Mouse (Mus musculus) embryonic facial prominence, embryonic 14.5 days (tissue): ENCODE data around the gene Cd101. TPM values are rescaled to one million over a fixed set of nuclear protein-coding genes. Genes with fewer than 3 reads are reported as not detected.

Experiments used
- ATAC-seq: fragments of 200-750 bp; cut with Nextera tagmentation; 2 replicates; pipeline ENCODE4 v1.8.0; 2017; ENCODE audit warnings: low read depth, moderate number of reproducible peaks, moderate TSS enrichment
- DNase-seq: peaks from one replicate; pipeline ENCODE4 v3.0.0-alpha.2; 2015; ENCODE audit warnings: low spot score
- H3K27ac ChIP-seq: fragments of 300-500 bp; sonication (generic); replicated peaks from 2 replicates; pipeline ENCODE4 v1.5.1; 2014; ENCODE audit warnings: low read depth, mild to moderate bottlenecking, low read length, moderate library complexity
- H3K27me3 ChIP-seq: fragments of 300-500 bp; sonication (generic); replicated peaks from 2 replicates; pipeline ENCODE4 v1.6.1; 2014; ENCODE audit warnings: low read length; ENCODE audit not compliant: control insufficient read depth, insufficient read depth
- H3K36me3 ChIP-seq: fragments of 300-500 bp; sonication (generic); 2 replicates; pipeline ENCODE4 v1.6.1; 2014; ENCODE audit warnings: low read length, mixed read lengths; ENCODE audit not compliant: control insufficient read depth, insufficient read depth
- H3K4me1 ChIP-seq: fragments of 300-500 bp; sonication (generic); 2 replicates; pipeline ENCODE4 v1.6.1; 2014; ENCODE audit warnings: antibody characterized with exemption, low read length; ENCODE audit not compliant: control insufficient read depth, insufficient read depth
- H3K4me2 ChIP-seq: fragments of 300-500 bp; sonication (generic); 2 replicates; pipeline ENCODE4 v1.6.1; 2014; ENCODE audit warnings: low read depth, mild to moderate bottlenecking, low read length, moderate library complexity, mixed read lengths
- H3K4me3 ChIP-seq: fragments of 300-500 bp; sonication (generic); 2 replicates; pipeline ENCODE4 v1.5.1; 2014; ENCODE audit warnings: low read depth, mild to moderate bottlenecking, low read length
- H3K9ac ChIP-seq: fragments of 300-500 bp; sonication (generic); 2 replicates; pipeline ENCODE4 v1.6.1; 2014; ENCODE audit warnings: low read depth, mild to moderate bottlenecking, low read length, moderate library complexity, mixed read lengths
- H3K9me3 ChIP-seq: fragments of 300-500 bp; sonication (generic); 2 replicates; pipeline ENCODE4 v1.6.1; 2016; ENCODE audit warnings: low read length; ENCODE audit not compliant: control insufficient read depth
- WGBS: fragments of 180-500 bp; shearing (Covaris S2); extraction: QIAGEN DNeasy Blood & Tissue Kit; methylation state at CpG from one replicate; pipeline ENCODE4 v1.1.7; 2014; 5-methylcytosine and 5-hydroxymethylcytosine counted together
- polyA plus RNA-seq: library from polyadenylated mRNA; unstranded; fragments of >200 nt; fragmentation: Nextera tagmentation; extraction: Ambion mirVana; gene quantifications from 2 replicates; pipeline ENCODE4 v1.2.1, GENCODE M21; 2014

Cd101 gene
- polyA plus RNA-seq, 1 experiment from 2014 or later: 0.24 TPM

- H3K9me3 ChIP-seq: no peaks in the 10 kb centered on the region
- H3K4me2 ChIP-seq: no peak overlapping the region
- ATAC-seq (peak; percentile 69), DNase-seq (peak; percentile 72)
- peak overlapping the region; percentile 61 for H3K27ac ChIP-seq
- no peak overlapping the region for H3K4me3 ChIP-seq
- 0 out of 2 replicates have a peak overlapping the region, but pooled peaks have one; percentile 5 for H3K9ac ChIP-seq
- peaks cover 23% of the 10 kb centered on the region for H3K36me3 ChIP-seq
- H3K27me3 ChIP-seq: no peaks in the 10 kb centered on the region
- 27% methylated on average over 6 of the region's 6 CpGs for WGBS
- peaks cover 42% of the 10 kb centered on the region for H3K4me1 ChIP-seq
These were observed 41.5 kb upstream of the Cd101 start for GRCm38 (mm10) chr3:101070796-101071235.

GRCm38 (mm10) chr3:101070230-101070795 is 41.0 kb upstream of the Cd101 start:
- Histone ChIP-seq H3K36me3 (peaks cover 19% of the 10 kb centered on the region), H3K27me3 (no peaks in the 10 kb centered on the region), H3K4me1 (peaks cover 42% of the 10 kb centered on the region), H3K9ac (0 out of 2 replicates have a peak overlapping the region, but pooled peaks have one; percentile 5), H3K4me2 (no peak overlapping the region), H3K9me3 (no peaks in the 10 kb centered on the region), H3K4me3 (no peak overlapping the region), H3K27ac (peak overlapping the region; percentile 61)
- peak; percentile 80 for DNase-seq
- 45% methylated on average over 10 of the region's 10 CpGs for WGBS
- ATAC-seq: peak; percentile 50

DNA sequence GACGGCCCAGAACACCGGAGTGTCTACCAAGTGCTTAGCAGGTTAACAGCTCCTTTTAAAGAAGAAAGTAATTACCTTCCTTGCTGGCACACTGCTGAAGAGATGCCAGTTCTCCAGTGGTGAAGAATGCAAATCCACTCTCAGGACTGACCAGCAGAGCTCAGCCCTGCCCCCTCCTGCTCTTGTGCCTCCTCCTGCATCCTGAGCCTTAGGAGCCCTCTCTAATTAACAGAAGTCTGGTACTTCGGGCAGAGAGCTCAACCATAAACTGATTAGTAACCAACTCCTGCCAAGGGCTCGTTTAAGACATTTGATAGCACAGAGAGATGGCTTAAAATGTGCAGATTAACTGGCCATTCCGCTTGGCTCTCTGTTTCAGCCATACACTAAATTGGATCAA is 39.3 kb upstream of the Cd101 start:
- ATAC-seq (no peak), DNase-seq (peak; percentile 54)
- Histone ChIP-seq H3K9ac (no peak overlapping the region), H3K4me2 (no peak overlapping the region), H3K4me1 (peaks cover 38% of the 10 kb centered on the region), H3K27me3 (no peaks in the 10 kb centered on the region), H3K27ac (0 out of 2 replicates have a peak overlapping the region, but pooled peaks have one; percentile 8), H3K9me3 (no peaks in the 10 kb centered on the region), H3K4me3 (no peak overlapping the region), H3K36me3 (peaks cover 23% of the 10 kb centered on the region)
- 47% methylated on average over 5 of the region's 5 CpGs for WGBS

- Histone ChIP-seq H3K27ac (no peak overlapping the region), H3K4me3 (no peak overlapping the region), H3K9me3 (no peaks in the 10 kb centered on the region), H3K4me1 (peaks cover 26% of the 10 kb centered on the region), H3K4me2 (no peak overlapping the region), H3K36me3 (peaks cover 11% of the 10 kb centered on the region), H3K9ac (no peak overlapping the region), H3K27me3 (no peaks in the 10 kb centered on the region)
- DNase-seq (no peak), ATAC-seq (no peak)
- 73% methylated on average over 6 of the region's 6 CpGs for WGBS
These were observed 36.8 kb upstream of the Cd101 start for GRCm38 (mm10) chr3:101066175-101066574.

DNA sequence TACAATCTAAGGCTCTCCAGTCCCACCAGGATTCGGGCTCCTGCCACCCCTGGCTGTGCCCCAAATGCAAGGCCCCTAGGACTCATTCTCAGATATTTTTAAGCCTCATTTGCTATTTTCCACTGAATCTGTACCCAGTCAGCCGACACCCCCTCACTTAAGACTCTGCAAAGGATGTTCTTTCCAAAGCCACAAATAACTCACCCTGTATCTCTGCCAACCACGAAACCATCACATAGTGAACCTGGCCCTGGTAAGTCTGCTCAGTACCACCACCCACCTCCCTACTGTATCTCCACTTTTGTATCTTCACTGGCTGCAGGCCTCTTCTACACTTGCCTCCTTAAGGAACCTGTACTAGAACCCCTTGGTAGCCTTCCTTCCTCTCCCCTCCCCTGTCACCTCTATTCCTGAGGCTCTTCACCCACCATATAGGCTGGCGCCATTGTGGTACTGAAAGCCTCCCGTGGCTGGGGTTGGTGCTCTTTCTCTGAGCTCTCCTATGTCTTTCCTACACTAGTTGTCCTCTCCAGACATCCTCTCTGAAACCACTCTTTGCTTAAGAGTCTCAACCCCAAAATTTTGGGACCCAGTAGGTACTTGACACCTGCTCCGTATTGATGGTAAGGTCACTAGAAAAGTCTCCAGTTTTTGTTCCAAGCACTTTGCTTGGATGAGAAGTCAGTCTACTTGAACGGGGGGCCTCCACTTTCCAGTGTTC is 32.7 kb upstream of the Cd101 start:
- H3K27ac ChIP-seq: no peak overlapping the region
- WGBS: 92% methylated on average over 7 of the region's 7 CpGs

GRCm38 (mm10) chr3:101059214-101059613 is 29.9 kb upstream of the Cd101 start:
- ATAC-seq (no peak), DNase-seq (no peak)
- Histone ChIP-seq H3K9ac (no peak overlapping the region), H3K36me3 (peaks cover 58% of the 10 kb centered on the region), H3K27me3 (no peaks in the 10 kb centered on the region), H3K4me1 (no peaks in the 10 kb centered on the region), H3K27ac (no peak overlapping the region), H3K4me3 (no peak overlapping the region), H3K9me3 (no peaks in the 10 kb centered on the region), H3K4me2 (no peak overlapping the region)
- 88% methylated on average over 4 of the region's 4 CpGs for WGBS

More for the DNA sequence above, 32.7 kb upstream of the Cd101 start:
- no peaks in the 10 kb centered on the region for H3K27me3 ChIP-seq
- DNase-seq (no peak), ATAC-seq (no peak)
- H3K4me3 ChIP-seq: no peak overlapping the region
- H3K9ac ChIP-seq: no peak overlapping the region
- H3K9me3 ChIP-seq: no peaks in the 10 kb centered on the region
- no peaks in the 10 kb centered on the region for H3K4me1 ChIP-seq
- peaks cover 41% of the 10 kb centered on the region for H3K36me3 ChIP-seq
- H3K4me2 ChIP-seq: no peak overlapping the region

GRCm38 (mm10) chr3:101058203-101058602 is 28.8 kb upstream of the Cd101 start:
- WGBS: 93% methylated on average over 2 of the region's 2 CpGs
- H3K36me3 ChIP-seq: peaks cover 64% of the 10 kb centered on the region

GRCm38 (mm10) chr3:101055216-101055615 is 25.9 kb upstream of the Cd101 start:
- 85% methylated on average over 8 of the region's 8 CpGs for WGBS
- Histone ChIP-seq H3K36me3 (peaks cover 55% of the 10 kb centered on the region), H3K9me3 (no peaks in the 10 kb centered on the region), H3K9ac (no peak overlapping the region), H3K4me3 (no peak overlapping the region), H3K4me1 (no peaks in the 10 kb centered on the region), H3K4me2 (no peak overlapping the region), H3K27ac (no peak overlapping the region), H3K27me3 (no peaks in the 10 kb centered on the region)
- ATAC-seq (no peak), DNase-seq (no peak)

More at GRCm38 (mm10) chr3:101058203-101058602, 28.8 kb upstream of the Cd101 start:
- Histone ChIP-seq H3K9ac (no peak overlapping the region), H3K27ac (no peak overlapping the region), H3K4me1 (no peaks in the 10 kb centered on the region), H3K9me3 (no peaks in the 10 kb centered on the region), H3K4me2 (no peak overlapping the region), H3K4me3 (no peak overlapping the region), H3K27me3 (no peaks in the 10 kb centered on the region)
- DNase-seq (no peak), ATAC-seq (no peak)
